Comparison of ENCODE assay signal across 9 mouse cellular contexts in genomic region chr3:32617053-32617642, GRCm38 (mm10). TPM values are rescaled to one million over a fixed set of nuclear protein-coding genes. Genes with fewer than 3 reads are reported as not detected.
DNase-seq lines count a peak whose midpoint lies in the region; ATAC-seq and TF ChIP-seq lines count a peak whose summit lies in the region.
"Had no signal": no experiment of that assay in that cellular context is flagged by ENCODE, and none has a peak within 500 bp of the region (broad histone marks: within the 10 kb centered on the region; RNA-seq: fewer than 3 reads in every experiment).

No protein-coding gene starts in this region.

- no peaks in the 10 kb centered on the region for H3K27me3 ChIP-seq in heart, embryonic 14.5 days (ENCODE audit: control insufficient read depth, insufficient read depth, low read length)
- 0 out of 2 replicates have a peak, but pooled peaks cover 2% of the 10 kb centered on the region for H3K27me3 ChIP-seq in forebrain, embryonic 13.5 days
- peaks cover 11% of the 10 kb centered on the region for H3K27me3 ChIP-seq in liver, embryonic 13.5 days

- H3K9ac ChIP-seq in heart, embryonic 14.5 days (ENCODE audit: low read length): peak overlapping the region; percentile 79
- H3K9ac ChIP-seq in ES-E14 (ENCODE audit: insufficient read depth, low read depth, low read length, poor library complexity, severe bottlenecking): peak overlapping the region; percentile 72
- H3K9ac ChIP-seq in forebrain, embryonic 13.5 days: peak overlapping the region; percentile 70
- H3K9ac ChIP-seq in liver, embryonic 13.5 days: peak overlapping the region; percentile 70

- peaks cover 0 to 11% of the 10 kb centered on the region in 2 experiments; a peak in 2 of 4 replicates for H3K4me1 ChIP-seq in heart, embryonic 14.5 days (ENCODE audit: control insufficient read depth in 2 of 2, insufficient read depth in 2 of 2, low read length in 2 of 2)
- peaks cover 0 to 10% of the 10 kb centered on the region in 2 experiments; a peak in 1 of 4 replicates for H3K4me1 ChIP-seq in ES-E14 (ENCODE audit: control insufficient read depth in 2 of 2, insufficient read depth in 2 of 2, low read length in 2 of 2, poor library complexity in 1 of 2)
- no peaks in the 10 kb centered on the region; the same call in 1 of the 2 replicates for H3K4me1 ChIP-seq in forebrain, embryonic 13.5 days
- H3K4me1 ChIP-seq in liver, embryonic 13.5 days (replicated peaks): peaks cover 15% of the 10 kb centered on the region

- no peaks in the 10 kb centered on the region for H3K36me3 ChIP-seq in heart, embryonic 14.5 days (ENCODE audit: control insufficient read depth, insufficient read depth, low read length)
- H3K36me3 ChIP-seq in ES-E14 (ENCODE audit: control insufficient read depth, insufficient read depth, low read length, poor library complexity, severe bottlenecking): no peaks in the 10 kb centered on the region
- no peaks in the 10 kb centered on the region for H3K36me3 ChIP-seq in forebrain, embryonic 13.5 days (ENCODE audit: poor library complexity, severe bottlenecking)
- no peaks in the 10 kb centered on the region for H3K36me3 ChIP-seq in liver, embryonic 13.5 days
- H3K36me3 ChIP-seq: G1E had no signal

- peak overlapping the region; percentile 71 for H3K4me2 ChIP-seq in heart, embryonic 14.5 days (ENCODE audit: low read length)
- H3K4me2 ChIP-seq in forebrain, embryonic 13.5 days: peak overlapping the region; percentile 62
- peak overlapping the region; percentile 82 for H3K4me2 ChIP-seq in liver, embryonic 13.5 days

- no peak for DNase-seq in heart, postnatal 10 days
- no peak for DNase-seq in ES-E14 (ENCODE audit: low read depth, low spot score)
- no peak for DNase-seq in liver, embryonic 13.5 days
- no peak for DNase-seq in ovary, postnatal 14 days (ENCODE audit: low spot score)
- no peak for DNase-seq in left cerebral cortex, postnatal 36 days (ENCODE audit: low spot score in 2 of 2)
- no peak for DNase-seq in ovary, postnatal 36 days (ENCODE audit: low spot score)

- in situ Hi-C loops in ES-E14 (cut with MboI; ENCODE audit: low sequenced_read_pairs in 2 of 2, unreplicated experiment in 2 of 2): no loop called here

- 13% methylated on average over 16 of the region's 16 CpGs for WGBS in heart, embryonic 14.5 days
- 18% methylated on average over 16 of the region's 16 CpGs for WGBS in forebrain, embryonic 13.5 days
- WGBS in liver, embryonic 13.5 days (ENCODE audit: insufficient replicate concordance): 26% methylated on average over 16 of the region's 16 CpGs

- ATAC-seq in heart, embryonic 14.5 days (ENCODE audit: insufficient number of reproducible peaks, insufficient read depth, low FRiP score, low read depth): 0 out of 2 replicates have a peak, but pooled peaks have one; percentile 9
- peak; percentile 23 for ATAC-seq in forebrain, embryonic 13.5 days
- 0 out of 2 replicates have a peak, but pooled peaks have one; percentile 21 for ATAC-seq in liver, embryonic 13.5 days (ENCODE audit: low read depth)

- H3K27ac ChIP-seq in heart, embryonic 14.5 days (replicated peaks in 1 of 2; ENCODE audit: control insufficient read depth in 1 of 2, insufficient read depth in 1 of 2, low read depth in 2 of 2, low read length in 2 of 2): peak overlapping the region; percentile 72 to 79
- no peak overlapping the region for H3K27ac ChIP-seq in ES-E14 (ENCODE audit: insufficient read depth, low read depth, low read length, poor library complexity, severe bottlenecking)
- H3K27ac ChIP-seq in forebrain, embryonic 13.5 days: peak overlapping the region; percentile 54
- H3K27ac ChIP-seq in liver, embryonic 13.5 days: no peak overlapping the region

- H3K9me3 ChIP-seq in heart, embryonic 14.5 days (ENCODE audit: control insufficient read depth, low read length): 0 out of 2 replicates have a peak, but pooled peaks cover 4% of the 10 kb centered on the region
- no peaks in the 10 kb centered on the region for H3K9me3 ChIP-seq in ES-E14 (ENCODE audit: control insufficient read depth, insufficient read depth, low read depth, low read length)
- no peaks in the 10 kb centered on the region for H3K9me3 ChIP-seq in forebrain, embryonic 13.5 days (replicated peaks)
- H3K9me3 ChIP-seq in liver, embryonic 13.5 days (replicated peaks): no peaks in the 10 kb centered on the region
- H3K9me3 ChIP-seq: G1E had no signal

- peak overlapping the region; percentile 78 to 94 for H3K4me3 ChIP-seq in heart, embryonic 14.5 days (ENCODE audit: control insufficient read depth in 1 of 2, insufficient read depth in 1 of 2, low read depth in 1 of 2, low read length in 2 of 2)
- peak overlapping the region; percentile 82 to 88 for H3K4me3 ChIP-seq in ES-E14 (ENCODE audit: insufficient read depth in 1 of 2, low read depth in 1 of 2, low read length in 2 of 2, poor library complexity in 1 of 2, severe bottlenecking in 1 of 2)
- peak overlapping the region; percentile 66 for H3K4me3 ChIP-seq in forebrain, embryonic 13.5 days
- peak overlapping the region; percentile 70 for H3K4me3 ChIP-seq in liver, embryonic 13.5 days (replicated peaks)

- intact Hi-C loops in heart, postnatal 10 days (cut with DNase I): loop anchor here (5.0 kb wide), 1 partner anchor 40 kb away; no protein-coding TSS in a partner anchor
- intact Hi-C loops in left cerebral cortex, postnatal 36 days (cut with DNase I): no loop called here

TF ChIP-seq in ES-E14, 5 proteins besides CTCF, POLR2A, EP300 and RAD21:
- TF ChIP-seq ZC3H11A (IDR thresholded peaks at IDR 0.05; ENCODE audit: borderline replicate concordance, low read depth, low read length) (no peak), CHD2 (IDR thresholded peaks at IDR 0.05; ENCODE audit: low read depth, low read length) (no peak), MAFK (IDR thresholded peaks at IDR 0.05; ENCODE audit: insufficient read depth, low read depth, low read length) (no peak), ZNF384 (IDR thresholded peaks at IDR 0.05; ENCODE audit: low read depth, low read length) (no peak), HCFC1 (IDR thresholded peaks at IDR 0.05; ENCODE audit: borderline replicate concordance, insufficient read depth, low read length) (no peak)

RNA-seq across cellular contexts. Expression of gene Gnb4, which starts 0.8 kb away (rescaled TPM):
- polyA plus RNA-seq in heart, embryonic 14.5 days (2014; fragmentation: Nextera tagmentation; extraction: Ambion mirVana): 56.9 and 61.8 TPM in 2 replicates
- total RNA-seq in heart, postnatal 10 days (2021): 10 to 100 TPM; 39.9 to 40.4 TPM
- 16.5 and 19.1 TPM in 2 replicates for total RNA-seq in ES-E14 (2012; rRNA removed)
- 46.7 and 48.0 TPM in 2 replicates for polyA plus RNA-seq in forebrain, embryonic 13.5 days (2015; fragmentation: Nextera tagmentation; extraction: Ambion mirVana)
- polyA plus RNA-seq in liver, embryonic 13.5 days (2015; fragmentation: Nextera tagmentation; extraction: Ambion mirVana): 10.7 and 12.2 TPM in 2 replicates
- total RNA-seq in left cerebral cortex, postnatal 36 days (2021): 10 to 100 TPM; 43.7 to 44.9 TPM

Comparison
In these comparisons a context has a peak if more than half of its experiments do, and no peak if none do; other contexts are left out.
1. H3K27ac ChIP-seq: peak in heart, embryonic 14.5 days (2 of 2) and forebrain, embryonic 13.5 days (single experiment); none in ES-E14 (single experiment) and liver, embryonic 13.5 days (single experiment).
2. Peak in every context shown above with its lines, with median percentiles within 50 percentile points of each other: ATAC-seq, H3K4me2 ChIP-seq, H3K4me3 ChIP-seq and H3K9ac ChIP-seq.